Mouse (Mus musculus): ENCODE results near the gene Zfand5.

Zfand5 gene

DNA sequence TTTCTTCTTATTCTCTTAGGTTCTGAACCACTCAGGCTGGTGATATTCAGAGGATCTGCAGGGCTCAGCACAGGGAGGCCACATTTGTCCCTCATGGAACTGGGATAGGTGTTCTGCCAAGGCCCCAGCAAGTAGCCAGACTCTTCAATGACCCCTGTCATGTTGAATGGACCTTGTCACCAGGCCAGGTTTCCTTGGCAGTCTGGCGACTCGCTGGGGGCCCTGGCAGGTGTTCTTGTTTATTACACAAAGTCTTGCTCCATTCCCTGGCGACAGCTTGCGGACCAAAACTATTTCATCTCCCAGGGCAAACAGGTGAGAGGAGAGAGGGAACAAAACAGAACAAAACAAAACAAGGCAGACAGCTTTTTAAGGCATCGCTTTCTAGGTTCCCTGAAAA is 57.7 kb downstream of the Zfand5 start:
- DNase-seq (ENCODE audit: low read depth, low spot score) = no peak

DNA sequence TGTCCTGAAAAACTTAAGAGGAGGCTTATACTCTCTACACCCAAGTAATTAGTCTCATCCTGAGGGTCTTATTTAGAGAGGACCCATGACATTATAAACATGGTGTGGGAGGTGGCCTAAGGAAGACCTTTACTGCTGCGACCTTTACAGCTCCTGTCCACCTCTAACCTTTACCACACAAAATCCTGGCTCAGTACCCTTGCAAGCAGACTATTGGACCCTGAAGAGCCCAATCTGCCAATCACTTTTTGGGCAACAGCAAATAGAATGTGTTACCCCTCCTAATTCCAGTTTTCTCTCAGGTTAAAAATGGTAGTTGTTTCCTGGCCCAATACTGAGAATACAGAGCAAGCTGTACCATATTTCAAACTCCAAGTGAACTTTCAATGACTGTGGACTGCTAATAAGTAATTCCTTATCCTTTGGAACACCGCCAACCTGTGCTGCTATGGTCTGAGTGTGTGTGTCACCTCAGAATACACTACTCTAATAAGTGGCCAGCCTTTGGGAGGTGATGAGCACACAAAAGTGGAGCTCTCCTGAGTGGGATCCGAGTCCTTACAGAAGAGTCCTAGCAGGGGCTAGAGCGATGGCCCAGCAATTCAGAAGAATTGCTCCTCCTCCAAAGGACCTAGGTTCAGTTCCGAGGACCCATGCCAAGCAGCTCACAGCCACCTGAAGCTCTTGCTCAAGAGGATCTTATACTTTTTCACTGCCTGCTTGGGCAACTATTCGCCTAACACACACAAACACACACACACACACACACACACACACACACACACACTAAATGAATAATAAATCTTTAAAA is 58.4 kb downstream of the Zfand5 start:
- no peak for DNase-seq (ENCODE audit: low read depth, low spot score)

DNA sequence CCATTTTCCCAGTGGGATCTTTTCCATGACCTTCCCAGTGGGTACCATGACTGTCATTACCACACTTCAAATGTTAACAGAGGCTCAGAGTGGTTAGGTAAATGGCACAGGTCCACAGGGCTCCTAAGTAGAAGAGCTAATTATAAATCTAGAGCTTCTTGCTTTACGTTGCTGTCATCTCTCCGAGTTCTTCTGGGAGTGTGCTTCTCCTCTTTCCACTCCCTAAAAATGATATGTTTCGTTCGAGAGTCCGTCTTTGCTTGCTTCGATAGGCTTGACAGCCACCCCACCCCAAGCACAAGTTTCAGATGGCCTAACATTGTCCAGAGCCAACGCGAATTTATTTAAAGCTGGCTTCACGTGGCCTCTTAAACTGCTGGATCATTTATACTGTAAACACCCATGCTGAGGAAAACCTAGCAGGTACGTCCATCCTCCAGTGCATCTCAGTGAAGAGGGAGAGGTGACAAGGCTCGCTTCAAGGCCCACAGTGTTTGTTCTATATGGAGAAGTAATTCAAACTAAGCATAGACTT is 59.6 kb downstream of the Zfand5 start:
- DNase-seq (ENCODE audit: low read depth, low spot score) = no peak
